Mouse (Mus musculus): ENCODE results near the gene Gm13420.

The Gm13420 gene

GRCm38 (mm10) chr2:29698421-29699290, 52.8 kb downstream of the Gm13420 start:
- no peak for DNase-seq

GRCm38 (mm10) chr2:29696207-29696800, 55.2 kb downstream of the Gm13420 start:
- DNase-seq, result no peak

All from cerebellum, adult 11-12 months (tissue).